Mouse (Mus musculus) hindlimb bud, embryonic 11.5 days (tissue): ENCODE data around the gene Cenpa.

Experiments used
- DNase-seq: peaks from one replicate; pipeline ENCODE4 v3.0.0-alpha.2; 2012; ENCODE audit warnings: low read depth, low spot score; ENCODE audit errors: extremely low spot score

Gene Cenpa

DNA sequence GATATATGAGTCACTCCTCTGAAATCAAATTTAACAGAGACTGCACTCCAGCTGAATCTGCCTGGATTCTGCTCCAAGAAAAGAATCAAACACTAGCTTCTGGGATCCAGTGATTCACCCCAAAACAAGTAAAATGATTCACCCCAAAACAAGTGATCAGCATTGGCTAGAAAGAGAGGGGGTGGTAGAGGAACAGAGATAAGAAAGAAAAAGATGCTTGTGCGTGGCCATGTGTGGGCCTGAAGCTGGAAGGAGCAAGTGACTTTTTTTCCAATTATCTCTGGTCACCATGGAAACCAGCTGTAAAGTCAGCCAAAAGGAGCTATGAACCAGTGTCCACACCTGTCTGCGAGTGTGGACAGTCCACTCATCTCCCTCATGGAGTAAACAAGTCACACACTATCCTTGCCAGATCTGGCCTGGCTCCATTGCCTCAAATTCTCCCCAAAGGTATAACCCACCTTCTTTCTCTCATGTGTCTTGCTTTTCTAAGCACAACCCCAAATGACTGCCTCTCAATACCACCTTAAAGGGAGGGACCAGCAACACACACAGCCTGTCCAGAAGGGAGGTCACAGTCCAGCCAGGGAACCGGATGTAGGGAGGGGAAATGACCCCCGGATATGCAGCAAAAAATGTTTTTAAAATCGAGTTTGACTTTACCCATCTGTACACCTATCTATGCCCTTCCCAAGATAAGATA, 22.9 kb upstream of the Cenpa start:
- DNase-seq, result no peak

- no peak for DNase-seq
Observed at GRCm38 (mm10) chr5:30646036-30646435, 20.5 kb upstream of the Cenpa start.

GRCm38 (mm10) chr5:30647396-30647795, 19.2 kb upstream of the Cenpa start:
- no peak for DNase-seq

GRCm38 (mm10) chr5:30647815-30648560, 18.6 kb upstream of the Cenpa start, which contains the start of gene Slc35f6:
Slc35f6 (plus strand) TSS chr5:30647933.
- no peak for DNase-seq

DNA sequence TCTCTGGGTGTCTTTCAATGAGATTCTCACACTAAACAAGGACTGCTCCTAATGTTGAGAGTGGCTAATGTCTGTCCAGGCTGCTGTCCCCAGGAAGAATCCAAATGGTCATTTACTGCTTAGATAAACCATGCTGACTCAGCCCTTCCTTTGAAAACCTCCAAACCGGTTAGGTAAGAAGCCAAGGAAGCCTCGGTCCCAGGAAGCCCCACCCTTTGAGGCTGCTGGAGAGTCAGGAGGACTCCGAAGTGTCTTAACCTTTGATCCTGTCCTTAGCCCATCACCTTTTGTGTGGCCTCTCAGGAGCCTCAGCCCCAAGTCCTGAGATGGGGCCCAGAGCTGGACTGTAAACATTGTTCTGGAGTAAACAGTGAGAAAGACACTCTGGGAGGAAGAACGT, 17.0 kb upstream of the Cenpa start:
- no peak for DNase-seq

GRCm38 (mm10) chr5:30650756-30651155, 15.8 kb upstream of the Cenpa start:
- DNase-seq, result no peak

DNA sequence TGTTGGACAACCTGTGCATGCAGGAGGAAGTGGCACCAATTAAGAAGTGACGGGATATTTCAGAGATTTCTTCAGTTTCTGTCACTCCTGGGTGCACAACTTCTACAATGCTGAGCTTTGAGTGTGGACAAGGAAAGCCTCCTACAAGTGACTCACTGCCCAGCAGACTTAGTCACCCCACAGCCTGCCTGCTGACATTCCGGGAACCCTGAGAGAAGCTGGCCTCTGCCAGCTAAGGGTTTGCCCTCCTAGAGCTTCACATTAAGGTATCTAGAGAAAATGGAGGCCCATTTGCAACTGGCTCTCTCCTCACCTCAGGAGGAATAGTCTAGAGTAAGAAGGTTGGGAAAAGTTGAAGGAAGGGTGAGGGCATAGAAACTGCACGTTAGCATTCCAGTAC, 15.0 kb upstream of the Cenpa start:
- no peak for DNase-seq

DNA sequence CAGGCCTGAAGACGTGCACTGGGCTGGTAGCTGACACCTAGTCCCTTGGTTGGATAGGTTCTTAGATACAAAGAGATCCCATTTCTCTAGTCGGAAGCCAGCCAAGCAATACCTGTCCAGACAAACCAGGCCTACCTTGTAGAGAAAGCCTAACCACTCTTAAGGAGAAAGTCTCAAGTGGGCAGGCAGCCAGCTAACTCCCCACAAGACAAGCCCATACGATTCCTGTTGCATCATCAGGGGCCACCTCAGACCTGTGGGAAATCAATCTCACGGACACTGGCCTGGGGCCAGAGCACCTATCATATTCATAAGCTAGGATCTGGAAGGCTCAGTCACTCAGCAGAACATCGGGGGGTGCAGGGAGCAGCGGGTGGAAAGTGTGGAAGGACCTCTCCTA, 13.3 kb upstream of the Cenpa start:
- no peak for DNase-seq

- no peak for DNase-seq
Observed at GRCm38 (mm10) chr5:30655042-30655441, 11.5 kb upstream of the Cenpa start.

GRCm38 (mm10) chr5:30655526-30656195, 10.9 kb upstream of the Cenpa start:
- no peak for DNase-seq

DNA sequence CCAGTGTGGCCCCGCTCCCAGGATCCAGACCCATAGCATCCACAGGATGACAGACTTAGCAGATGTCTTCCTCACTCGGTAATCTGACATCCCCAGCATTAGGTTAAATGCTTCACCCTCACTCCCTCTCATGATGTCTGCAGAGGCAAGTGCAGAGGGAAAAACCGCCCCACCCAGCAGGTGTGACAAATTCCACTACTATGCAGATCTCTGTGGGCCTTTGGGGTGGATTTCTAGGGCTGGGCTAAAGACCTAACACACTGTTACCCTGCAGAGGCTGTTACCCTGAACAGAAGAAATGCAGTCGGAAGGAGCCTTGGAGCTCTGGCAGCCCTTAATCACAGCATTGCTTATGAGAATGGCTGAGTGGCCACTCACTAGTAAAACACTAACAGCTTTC, 7.5 kb upstream of the Cenpa start:
- DNase-seq, result no peak

GRCm38 (mm10) chr5:30660278-30660677, 6.3 kb upstream of the Cenpa start:
- no peak for DNase-seq

DNA sequence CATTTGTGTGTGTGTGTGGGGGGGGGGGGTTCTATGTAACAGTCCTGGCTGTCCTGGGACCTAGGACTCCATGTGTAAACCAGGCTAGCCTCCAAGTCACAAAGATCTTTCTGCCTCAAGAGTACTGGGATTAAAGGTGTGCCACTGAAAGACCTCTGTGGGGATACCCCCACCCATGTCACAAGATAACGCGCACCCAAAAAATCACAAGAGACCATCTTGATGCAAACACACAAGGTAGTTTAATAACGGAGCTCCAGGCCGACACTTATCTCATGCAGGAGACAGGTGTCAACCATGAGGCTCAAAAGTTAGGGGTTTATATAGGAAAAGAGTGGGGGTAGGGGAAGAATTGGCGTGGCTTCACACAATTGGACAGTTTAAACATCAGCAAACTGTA, 5.8 kb upstream of the Cenpa start:
- DNase-seq, result no peak

- DNase-seq, result no peak
Observed at GRCm38 (mm10) chr5:30665360-30665759, 1.2 kb upstream of the Cenpa start.

DNA sequence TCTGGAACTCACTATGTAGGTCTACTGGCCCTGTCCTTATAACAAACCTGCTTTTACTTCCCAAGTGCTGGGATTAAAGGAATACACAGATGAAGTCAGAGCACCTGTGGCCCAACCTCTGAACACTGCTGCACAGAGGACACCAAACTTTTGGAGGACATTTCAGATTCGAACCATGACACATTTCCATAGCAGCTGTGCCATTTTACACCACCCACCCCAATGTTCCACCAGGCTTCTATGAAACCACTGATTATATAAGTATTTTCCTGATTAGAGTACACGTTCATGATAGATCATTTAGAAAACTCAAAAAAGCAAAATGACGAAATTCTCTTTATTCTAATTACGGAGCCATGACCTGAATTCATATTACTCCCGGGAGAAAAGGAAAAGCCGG, 609 bp upstream of the Cenpa start:
- DNase-seq, result no peak

- DNase-seq, result no peak
Observed at GRCm38 (mm10) chr5:30667215-30667614, 638 bp downstream of the Cenpa start.

DNA sequence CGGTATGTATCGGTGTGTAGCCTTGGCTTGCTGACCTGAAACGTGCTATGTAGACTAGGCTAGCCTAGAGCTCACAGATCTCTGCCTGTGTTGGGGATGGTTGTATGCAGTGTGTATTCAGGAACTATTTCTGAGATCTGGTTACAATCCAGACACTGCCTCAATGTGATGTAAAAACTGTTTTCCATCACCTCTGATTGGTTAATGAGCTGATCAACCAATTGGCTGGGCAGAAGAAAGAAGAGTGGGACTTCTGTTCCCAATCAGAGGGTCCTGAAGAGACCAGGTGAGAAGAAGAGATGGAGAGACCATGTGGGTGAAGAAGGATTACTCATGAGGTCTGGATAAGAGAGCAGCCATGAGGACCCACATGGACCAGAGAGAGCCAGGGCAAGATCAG, 1.1 kb downstream of the Cenpa start:
- DNase-seq, result no peak

GRCm38 (mm10) chr5:30668637-30669495, 2.3 kb downstream of the Cenpa start:
- no peak for DNase-seq

GRCm38 (mm10) chr5:30669496-30669830, 2.9 kb downstream of the Cenpa start:
- DNase-seq, result no peak

DNA sequence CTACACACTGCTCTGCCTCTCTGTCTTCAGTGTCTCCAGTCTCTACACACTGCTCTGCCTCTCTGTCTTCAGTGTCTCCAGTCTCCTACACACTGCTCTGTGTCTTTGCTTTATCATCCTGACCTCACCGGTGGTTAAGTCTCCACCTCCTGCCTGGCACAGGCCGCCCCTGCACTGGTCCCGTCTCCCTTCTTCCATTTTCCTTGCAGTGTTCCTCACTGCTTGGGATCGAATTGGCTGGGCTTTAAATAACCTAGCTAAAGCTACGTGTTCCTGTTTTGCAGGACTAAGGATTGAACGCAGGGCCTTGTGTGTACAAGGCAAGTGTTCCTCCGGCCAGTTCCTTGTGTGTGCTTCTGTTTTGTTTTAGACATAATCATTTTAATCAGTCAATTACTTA, 3.5 kb downstream of the Cenpa start:
- no peak for DNase-seq

- no peak for DNase-seq
Observed at GRCm38 (mm10) chr5:30674001-30674400, 7.4 kb downstream of the Cenpa start.
